Mouse (Mus musculus): Measurements from ENCODE around the gene Smim11.

Smim11 gene

DNA sequence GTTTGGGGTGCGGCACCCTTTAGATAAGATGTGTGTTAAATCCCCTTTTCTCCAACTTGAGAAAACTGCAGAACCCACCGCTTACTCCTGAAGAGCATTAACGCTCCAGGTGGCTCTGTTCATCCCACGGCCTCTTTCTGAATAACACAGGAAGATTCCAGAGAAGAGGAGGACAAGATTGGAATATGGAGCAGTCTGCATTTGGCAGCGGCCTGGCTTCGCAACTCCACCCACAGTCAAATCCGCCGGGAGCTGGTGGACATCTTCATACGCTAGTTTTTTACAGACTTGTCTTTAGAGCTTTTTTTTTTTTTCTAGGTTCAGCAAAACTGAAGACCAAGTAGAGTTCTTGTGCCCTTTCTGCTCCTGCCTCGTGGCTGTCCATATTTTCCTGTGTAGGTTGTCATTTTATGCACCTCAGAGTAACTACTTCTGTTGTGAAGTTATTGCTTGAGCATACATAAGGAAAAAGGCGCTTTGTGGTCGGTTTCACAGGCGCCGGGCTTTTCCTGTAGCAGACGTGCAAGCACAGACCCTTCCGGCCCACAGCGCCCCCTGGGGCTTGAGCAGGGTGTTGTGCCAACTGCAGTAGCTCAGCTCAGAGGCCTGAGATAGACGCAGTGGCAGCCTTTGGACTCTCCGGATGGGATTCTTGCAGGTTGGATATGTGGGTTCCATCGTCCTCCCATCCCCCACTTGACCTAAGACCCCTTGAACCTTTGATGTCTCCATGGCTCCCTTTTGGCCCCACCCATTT, 18.4 kb downstream of the Smim11 start:
- no peak for DNase-seq (ENCODE audit: low read depth)

DNA sequence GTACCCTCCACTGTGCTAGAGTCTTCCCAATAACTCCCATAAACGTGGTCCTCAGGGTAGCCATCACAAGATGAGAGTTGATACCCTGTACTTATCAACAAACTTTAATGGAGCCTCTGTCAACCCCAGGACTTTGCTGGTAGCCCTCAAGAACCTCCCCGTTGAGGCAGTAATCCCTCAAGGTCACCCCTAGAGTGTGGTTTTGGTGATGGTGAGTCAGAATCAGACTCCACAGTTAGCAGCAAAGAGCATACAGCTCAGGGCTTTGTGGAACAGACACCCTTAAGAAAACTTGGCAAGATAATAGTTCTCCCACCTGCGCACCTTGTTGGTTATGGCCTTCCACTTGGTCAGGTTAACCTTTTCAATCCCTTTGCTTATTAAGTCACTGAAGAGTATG, 19.3 kb downstream of the Smim11 start:
- no peak for DNase-seq (ENCODE audit: low read depth)

DNA sequence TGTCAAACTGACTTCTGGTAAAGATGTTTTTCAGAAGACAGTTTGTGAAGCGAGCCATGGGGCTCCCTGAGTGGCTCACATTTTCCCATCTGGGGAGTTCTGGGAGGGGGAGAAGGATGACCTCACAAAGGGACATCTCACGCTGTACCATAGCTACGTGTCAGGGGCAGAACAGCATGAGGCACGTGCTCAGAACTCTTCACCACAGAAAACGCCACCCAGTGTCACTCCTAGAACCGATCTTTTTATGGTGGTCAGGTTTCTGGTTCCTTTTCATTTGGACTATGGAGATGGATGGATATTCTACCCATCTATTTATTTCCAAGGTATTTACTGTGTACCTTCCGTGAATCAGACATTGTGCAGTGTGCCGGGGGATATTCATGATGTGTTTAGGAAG, 20.3 kb downstream of the Smim11 start, which contains the start of gene Fam243:
TSS of gene Fam243 (minus strand) at position 101 of the 400 bp plus-strand sequence.
- no peak for DNase-seq (ENCODE audit: low read depth)

DNA sequence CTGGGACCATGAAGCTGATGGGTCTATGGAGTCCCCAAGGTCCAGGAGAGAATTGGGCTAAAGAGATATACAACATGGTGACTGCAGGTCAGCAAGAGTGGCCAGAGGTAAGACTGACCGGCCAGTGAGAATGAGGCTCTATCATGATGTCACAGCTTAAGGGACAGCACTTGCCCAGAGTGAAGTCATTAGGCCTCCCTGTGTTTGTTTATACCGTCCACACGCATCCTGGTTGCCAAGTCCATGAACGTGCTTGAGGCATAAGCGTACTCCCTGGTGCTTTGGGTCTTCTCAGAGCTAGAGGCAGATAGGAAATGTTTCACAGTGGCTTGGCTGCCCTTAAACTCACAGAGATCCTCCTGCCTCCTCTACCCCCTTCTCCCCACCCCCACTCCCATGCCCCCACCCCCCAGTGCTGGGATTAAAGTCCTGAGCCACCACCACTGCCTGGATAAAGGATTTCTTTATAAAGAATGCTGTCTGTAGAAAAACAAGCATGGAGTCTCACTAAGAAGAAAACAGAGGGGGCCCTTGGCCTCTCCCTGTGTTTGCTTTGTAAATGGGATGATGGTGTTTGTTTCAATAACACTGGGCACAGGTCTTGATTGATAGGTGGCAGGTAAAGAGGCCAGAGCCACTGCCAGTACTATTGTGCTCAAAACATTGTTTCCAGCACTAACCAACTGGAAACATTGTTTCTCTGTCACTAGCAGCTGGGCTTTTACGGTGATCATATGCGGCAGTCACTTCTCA, 23.4 kb downstream of the Smim11 start:
- no peak for DNase-seq (ENCODE audit: low read depth)

DNA sequence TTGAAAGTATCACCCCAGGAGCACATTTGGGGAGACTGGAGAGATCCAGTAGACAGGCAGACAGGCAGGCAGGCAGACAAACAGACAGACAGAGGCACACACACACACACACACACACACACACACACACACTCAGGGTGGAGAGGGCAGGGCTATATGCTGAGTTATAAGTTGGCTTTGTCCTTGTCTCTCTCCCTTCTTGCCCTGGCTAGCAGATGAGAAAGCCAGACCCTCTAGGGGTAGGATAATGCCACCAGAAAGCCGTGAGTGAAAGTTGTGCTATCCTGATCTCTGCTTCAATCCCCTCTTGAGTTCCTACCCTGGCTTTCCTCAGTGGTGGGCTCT, 23.9 kb downstream of the Smim11 start:
- no peak for DNase-seq (ENCODE audit: low read depth)

DNA sequence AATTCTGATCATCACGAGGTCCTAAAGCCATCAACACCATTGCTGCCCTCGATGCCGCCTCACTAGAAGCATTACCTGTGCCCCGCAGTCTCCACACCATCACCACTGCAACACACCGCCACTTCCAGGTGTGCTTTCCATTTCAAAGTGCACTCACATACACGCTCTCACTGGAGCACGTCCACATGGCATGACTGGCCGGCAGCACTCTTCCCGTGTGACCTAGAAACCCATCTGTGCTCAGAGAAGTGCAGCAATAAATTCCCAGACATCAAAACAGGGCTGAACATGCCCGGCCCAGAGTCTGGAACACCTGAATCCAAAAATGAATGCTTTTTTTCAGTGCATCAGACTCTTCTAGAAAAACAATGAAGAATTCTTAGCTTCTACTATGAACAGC, 26.8 kb downstream of the Smim11 start:
- DNase-seq (ENCODE audit: low read depth): no peak

DNA sequence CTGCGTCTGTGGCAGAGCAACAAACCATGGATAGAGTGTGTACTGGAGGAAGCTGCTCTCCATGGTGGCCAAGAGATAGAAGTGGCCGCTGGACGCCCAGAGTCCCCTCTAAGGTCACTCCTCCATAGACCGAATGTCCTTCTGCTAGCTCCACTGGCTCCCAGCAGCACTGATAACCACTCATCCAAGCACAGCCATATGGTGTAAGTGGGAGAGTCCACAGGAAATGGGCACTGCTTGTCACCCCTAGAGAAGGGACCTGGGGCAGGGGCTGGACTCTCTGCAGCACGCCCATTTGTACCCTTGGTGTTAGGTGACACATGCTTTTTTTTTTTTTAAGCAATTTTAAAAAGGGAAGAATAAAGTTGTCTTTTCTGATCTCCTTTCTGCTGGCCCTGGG, 29.9 kb downstream of the Smim11 start:
- DNase-seq (ENCODE audit: low read depth): no peak

DNA sequence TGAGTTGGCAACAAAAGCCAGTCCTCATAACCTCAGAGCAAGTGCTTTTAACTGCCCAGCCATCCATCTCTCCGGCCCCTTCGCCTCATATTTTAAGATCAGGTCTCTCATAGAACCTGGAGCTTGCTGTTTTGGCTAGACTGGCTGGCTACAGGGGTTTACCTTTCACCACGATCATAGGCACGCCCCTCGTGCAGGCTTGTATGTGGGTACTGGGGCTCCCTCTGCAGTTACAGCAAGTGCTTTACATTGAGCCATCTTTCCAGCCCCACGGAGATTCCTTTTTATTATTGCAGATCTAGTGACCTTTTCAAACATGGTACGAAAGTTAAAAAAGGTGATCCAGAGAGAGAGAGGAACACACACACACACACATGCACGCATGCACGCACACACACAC, 33.5 kb downstream of the Smim11 start:
- DNase-seq (ENCODE audit: low read depth): no peak

DNA sequence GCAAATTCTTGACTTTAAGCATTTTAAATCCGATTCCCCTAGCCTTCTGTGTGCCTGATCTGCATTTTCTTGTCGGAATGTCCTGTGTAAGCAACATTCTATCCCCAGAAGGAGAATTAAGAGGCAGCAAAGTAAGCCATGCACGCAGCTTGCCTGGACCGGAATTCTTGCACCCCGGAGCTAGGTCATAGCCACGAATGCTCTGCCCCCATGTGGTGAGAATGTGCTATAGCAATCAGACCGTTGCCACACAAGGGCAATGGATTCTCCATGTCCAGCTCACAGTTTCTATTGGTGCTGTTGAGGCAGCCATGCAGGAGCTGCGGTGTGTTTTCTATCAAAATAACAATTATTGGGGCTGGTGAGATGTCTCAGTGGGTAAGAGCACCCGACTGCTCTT, 35.2 kb downstream of the Smim11 start:
- DNase-seq (ENCODE audit: low read depth): peak; percentile 43

DNA sequence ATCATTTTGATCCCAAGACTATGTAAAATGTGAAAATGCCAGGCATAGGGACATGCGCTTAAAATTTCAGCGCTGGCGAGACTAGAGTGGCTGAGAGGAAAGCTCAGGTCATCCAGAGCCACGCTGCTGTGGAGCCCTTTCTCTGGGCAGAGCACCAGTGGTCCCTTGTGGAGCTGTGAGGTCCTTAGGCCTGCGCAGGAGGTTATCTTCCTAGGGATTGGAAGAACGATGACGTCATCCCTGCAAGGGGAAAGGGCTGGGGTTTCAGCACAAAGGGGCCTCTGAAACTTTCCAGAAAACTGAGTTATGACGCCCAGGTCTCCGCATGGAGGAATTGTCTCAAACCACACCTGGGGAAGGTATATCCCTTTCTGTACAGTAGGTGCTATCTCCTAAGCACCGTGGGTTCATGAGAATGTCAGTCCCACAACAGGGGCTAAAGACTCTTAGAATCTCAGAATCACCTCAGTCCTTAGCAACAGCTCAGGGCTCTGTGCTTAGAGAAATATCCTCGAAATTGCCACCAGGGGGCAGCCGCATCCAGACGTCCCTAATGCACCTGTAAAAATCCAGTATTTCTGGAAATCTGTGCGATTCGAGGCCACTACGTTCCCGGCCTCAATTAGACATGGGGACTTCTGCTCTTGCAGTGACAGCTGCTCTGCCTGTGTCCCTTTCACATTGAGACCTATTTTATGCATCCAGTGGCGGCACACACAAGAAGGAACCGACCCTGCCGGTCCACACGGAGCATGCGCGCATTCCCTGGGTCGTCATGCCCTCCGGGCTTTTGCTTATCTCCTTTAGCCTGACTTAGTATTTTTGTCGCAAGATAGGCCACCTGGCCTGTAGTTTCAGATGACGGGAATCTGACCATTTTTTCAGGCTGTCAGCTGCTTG, 39.8 kb downstream of the Smim11 start:
- DNase-seq (ENCODE audit: low read depth): peak; percentile 27

DNA sequence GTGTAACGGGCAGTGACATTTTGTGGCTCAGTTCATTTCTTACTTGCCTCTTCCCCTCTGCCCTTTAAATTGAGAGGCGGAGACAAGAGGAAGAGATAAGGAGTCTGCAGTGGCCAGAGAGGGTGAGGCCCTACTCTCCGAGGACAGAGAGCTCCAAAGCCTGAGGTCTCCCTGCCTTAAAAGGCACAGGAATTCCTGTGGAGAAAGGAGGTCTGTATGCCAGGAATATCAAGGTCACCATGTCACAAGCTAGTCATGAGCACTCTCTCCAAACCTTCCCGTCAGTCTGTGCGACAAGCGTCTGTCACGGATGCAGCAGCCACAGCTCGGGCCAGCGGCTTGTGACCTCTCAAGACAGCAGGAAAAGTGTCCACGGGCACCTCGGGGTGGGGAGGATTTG, 44.1 kb downstream of the Smim11 start:
- DNase-seq (ENCODE audit: low read depth): no peak

DNA sequence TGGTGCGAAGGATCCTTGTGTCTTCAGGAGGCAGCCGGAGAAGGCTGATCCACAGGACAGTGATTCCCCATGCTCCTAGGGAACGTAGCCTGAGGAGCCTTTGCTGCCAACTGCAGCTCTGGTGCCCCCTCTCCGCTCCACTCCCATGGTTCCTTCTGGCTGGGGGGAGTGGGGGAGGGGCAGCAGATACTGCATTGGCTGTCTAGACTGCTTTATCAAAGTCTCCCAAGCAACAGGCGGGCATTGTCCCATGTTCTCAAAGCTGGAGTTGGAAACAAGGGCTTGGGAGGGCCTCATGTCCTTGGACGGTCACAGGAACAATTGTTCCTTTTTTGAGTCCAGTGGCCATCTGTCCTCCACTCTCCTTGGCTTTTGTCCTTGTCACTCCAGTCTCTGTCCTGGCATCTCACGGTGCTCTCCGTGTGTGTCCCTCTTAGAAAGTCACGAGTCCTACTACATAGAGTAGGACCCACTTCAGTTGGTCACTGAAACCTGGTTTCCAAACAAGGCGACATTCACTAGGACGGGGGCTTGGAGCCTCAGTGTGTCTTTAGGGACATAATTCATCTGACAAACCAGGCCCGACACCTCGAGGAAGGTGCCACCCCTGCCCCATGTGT, 45.3 kb downstream of the Smim11 start:
- DNase-seq (ENCODE audit: low read depth): no peak

DNA sequence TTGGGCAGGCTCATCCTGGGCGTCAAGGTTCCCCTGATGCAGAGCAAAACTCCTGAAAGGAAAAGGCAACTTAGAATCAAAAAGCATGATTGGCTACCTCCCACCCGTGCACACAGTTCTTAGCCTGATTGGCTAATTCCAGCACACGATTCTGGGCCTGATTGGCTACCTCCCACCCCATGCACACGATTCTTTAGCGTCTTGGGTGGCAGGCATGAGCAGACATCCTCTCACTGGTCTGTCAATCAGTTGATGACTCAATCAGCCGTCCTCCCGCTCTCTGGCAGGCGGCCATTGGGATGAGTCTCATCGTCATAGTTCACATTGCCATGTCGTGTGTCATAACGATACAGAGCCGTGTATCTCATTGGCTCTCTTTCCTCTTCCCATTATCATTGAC, 47.9 kb downstream of the Smim11 start:
- no peak for DNase-seq (ENCODE audit: low read depth)

DNA sequence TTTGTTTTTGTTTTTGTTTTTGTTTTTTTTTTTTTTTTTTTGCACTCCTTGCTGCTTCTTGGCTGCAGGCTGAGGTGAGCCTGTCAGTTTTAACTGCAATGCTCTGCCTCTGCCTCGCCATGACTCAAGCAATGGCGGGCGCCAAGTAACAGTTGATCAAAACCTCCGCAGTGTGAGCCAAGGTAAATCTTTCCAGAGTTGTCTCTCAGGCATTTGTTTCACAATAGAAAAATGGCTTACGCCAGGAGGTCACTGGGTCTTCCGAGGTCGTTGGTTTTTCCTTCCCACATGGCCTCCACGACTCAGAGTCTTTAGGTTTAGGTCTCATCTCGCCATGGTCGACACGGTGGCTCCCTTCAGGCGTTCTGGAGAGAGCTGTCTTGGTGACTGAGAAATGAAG, 52.2 kb downstream of the Smim11 start:
- no peak for DNase-seq (ENCODE audit: low read depth)

DNA sequence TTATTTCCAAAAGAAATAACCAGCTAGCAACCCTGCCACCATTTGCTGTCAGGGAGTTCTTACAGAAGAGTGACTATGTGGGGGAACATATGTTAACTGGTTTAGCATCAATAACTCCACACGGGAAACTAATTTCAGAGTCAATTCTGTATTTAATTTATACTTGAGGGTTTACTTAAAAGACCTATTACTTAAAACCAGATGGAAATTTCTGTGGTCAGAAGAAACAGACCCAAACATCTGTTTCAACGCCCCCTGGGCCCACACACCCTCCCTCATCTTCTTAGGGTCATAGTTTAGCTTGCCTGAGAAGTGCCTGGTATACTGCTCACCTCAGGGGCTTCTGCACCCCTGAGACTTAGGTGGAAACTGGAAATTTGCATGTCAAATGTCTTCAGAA, 52.8 kb downstream of the Smim11 start:
- no peak for DNase-seq (ENCODE audit: low read depth)

DNA sequence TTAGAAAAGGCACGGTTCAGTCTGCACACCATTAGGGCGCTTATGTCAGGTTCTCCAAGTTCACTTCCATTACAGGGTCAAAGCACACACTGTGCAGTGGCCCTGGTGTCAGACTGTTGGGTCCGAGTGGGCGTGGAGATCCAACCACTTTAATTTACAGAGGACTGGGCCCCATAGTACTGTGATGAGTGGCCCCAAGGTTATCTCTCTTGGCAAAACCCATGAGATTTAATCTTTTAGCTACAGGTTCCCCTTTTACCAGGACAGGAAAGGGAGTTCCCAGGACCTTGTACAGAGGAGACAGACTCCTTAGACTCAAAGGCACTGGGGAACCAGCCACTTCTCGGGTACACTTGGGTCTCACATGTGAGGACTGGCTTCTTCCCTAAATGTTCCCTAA, 54.3 kb downstream of the Smim11 start:
- no peak for DNase-seq (ENCODE audit: low read depth)

DNA sequence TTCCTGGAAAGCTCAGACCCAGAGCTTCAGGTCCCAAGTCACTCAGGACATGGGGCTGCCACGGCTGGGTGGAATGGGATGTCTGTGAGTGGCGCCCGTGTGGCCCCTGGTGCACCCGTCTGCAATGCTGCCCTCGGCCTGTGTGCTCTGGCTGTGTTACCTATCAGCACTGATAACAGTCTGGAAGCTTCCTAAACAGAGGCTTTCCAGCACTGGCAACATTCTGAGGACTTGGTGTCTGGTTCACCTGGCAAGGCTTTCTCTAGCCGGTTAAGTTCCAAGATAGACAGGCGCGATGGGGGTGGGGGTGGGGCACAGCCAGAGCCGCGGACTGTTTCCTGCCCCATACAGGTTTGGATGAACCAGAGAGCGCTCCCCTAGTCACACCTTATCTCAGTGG, 54.9 kb downstream of the Smim11 start:
- DNase-seq (ENCODE audit: low read depth): no peak

DNA sequence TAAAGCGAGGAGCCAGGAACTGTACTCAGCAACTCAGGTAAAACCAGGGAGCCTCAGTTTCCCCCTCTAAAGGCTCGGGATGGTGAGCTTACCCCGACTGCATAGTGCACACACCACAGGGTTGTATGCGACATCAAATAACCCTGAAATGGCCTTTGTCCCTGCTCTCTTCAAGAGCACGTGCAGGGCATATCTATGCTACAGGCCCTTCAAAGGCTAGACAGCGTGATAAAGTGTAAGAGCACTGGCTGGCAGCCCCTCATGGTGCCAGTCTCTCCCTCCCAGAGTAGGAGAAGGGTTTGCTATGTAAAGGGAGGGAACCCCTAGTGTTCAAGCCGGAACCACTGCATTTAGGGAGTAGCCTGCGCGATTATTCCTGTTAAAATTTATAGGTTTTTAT, 55.9 kb downstream of the Smim11 start:
- DNase-seq (ENCODE audit: low read depth): no peak

DNA sequence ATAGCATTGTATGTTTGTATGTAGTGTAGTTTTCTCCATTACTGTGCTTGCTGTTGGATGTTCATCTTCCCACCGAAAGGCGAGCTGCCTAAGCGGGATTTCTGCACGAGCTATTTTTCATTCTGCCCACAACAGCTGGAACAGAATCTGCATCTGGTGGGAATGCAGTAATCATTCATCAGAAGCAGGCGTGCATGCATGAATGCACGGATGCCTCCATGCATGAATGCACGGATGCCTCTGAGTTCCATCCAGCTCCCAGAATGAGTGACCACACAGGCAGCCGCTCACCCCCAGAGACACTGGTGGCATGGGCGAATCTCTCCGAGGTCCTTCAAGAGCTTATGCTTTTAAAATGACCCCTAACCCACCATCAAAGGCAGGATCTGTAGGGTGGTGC, 56.5 kb downstream of the Smim11 start:
- no peak for DNase-seq (ENCODE audit: low read depth)

DNA sequence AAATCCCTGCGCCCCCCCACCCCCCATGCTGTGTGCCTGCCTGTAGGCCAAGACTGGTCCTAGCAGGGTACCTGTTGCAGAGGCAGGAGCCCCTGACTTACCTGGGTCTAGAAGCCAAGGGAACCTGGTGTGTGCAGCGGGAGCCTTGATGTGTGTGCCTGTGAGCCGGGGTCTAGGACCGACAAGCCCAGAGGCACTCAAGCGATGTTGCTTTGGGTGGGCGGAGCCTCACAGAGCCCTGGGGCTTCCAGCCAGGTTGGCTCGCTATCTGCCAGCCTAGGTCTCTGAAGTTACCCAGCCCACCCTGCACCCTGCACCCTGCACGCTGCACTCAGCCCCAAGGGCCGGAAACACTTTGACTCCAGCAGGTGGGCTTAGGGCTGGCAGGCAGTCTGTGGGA, 57.6 kb downstream of the Smim11 start:
- DNase-seq (ENCODE audit: low read depth): no peak

DNA sequence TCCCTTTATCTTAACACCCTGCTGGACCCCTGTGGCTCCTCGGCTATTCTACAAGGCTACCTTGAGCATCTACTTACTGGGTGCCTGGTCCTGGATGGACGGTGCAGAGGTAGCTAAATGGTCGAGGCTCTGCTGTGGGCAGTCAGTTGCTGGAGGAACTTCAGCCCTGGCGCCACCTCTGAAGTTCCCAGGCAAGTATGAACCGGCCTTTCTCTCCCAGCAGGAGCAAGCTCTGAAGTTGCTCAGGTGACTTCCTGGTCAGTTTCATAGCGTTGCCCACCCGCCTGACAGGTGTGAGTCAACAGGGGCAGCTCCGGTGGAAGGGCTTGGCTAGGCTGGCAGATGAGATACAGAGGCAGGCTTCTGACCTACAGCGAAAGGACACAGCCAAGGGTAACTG, 58.1 kb downstream of the Smim11 start, which contains the start of gene Kcne1:
TSS of gene Kcne1 (minus strand) at position 240 of the 400 bp plus-strand sequence.
- no peak for DNase-seq (ENCODE audit: low read depth)

DNA sequence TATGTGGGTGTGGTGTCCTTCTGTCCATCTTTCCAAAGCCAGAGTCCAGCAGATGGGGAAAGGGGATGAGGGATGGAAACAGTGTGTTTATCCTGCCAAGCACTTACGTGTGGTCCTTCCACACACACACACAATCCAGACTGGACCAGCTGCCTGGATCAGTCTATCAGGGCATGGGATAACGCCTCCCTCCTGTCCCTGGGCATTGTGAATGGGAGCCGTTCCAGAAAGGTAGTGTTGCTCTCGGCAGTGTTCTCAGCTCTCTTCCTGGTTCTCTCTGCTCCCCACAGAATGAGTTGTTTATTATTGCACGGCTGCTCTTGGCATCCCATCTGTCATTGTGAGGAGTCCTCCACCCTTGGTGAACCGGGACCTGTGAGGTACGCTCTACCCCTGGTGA, 59.6 kb downstream of the Smim11 start:
- no peak for DNase-seq (ENCODE audit: low read depth)
